Mouse (Mus musculus) gastrocnemius, postnatal 36 days (tissue): Measurements from ENCODE around the gene Ankrd63. TPM values are rescaled to one million over a fixed set of nuclear protein-coding genes. Genes with fewer than 3 reads are reported as not detected.
"Not testable (repeated sequence)": the region's sequence is repeated elsewhere in the genome, so short reads cannot be mapped to it uniquely, and the experiment has no call there.

Experiments used
- DNase-seq, 2 experiments: peaks; one replicate each; pipeline ENCODE4 v3.0.0; 2022
- intact Hi-C: fragments of 180-260 bp; cut with DNase I; formaldehyde crosslinking; loops from one replicate; pipeline ENCODE4 v1.15.1; 2025
- total RNA-seq, 2 experiments: library from RNA; stranded (reverse); gene quantifications; 2 replicates each; pipeline ENCODE4 v1.2.3; 2021

The Ankrd63 gene
- total RNA-seq, 2 experiments from 2014 or later = not detected

GRCm38 (mm10) chr2:118664975-118665516 is 38.7 kb downstream of the Ankrd63 start:
- DNase-seq = no peak
- intact Hi-C loops = no loop called here

- no peak for DNase-seq
- intact Hi-C loops = no loop called here
Measured at GRCm38 (mm10) chr2:118663804-118664766, 39.7 kb downstream of the Ankrd63 start.

GRCm38 (mm10) chr2:118662902-118663803 is 40.6 kb downstream of the Ankrd63 start, which contains the start of gene Pak6:
TSS of gene Pak6 (plus strand) at chr2:118663303.
- DNase-seq = no peak
- intact Hi-C loops = no loop called here

GRCm38 (mm10) chr2:118661891-118662290 is 41.9 kb downstream of the Ankrd63 start:
- no peak for DNase-seq
- intact Hi-C loops = no loop called here

- DNase-seq = no peak
- intact Hi-C loops = no loop called here
Measured at GRCm38 (mm10) chr2:118659998-118660452, 43.7 kb downstream of the Ankrd63 start.

- DNase-seq = no peak
- intact Hi-C loops = no loop called here
Measured at GRCm38 (mm10) chr2:118659493-118659892, 44.3 kb downstream of the Ankrd63 start.

- DNase-seq = no peak
- intact Hi-C loops = no loop called here
Measured at GRCm38 (mm10) chr2:118659077-118659476, 44.7 kb downstream of the Ankrd63 start.

- intact Hi-C loops = no loop called here
- DNase-seq = no peak
Measured at GRCm38 (mm10) chr2:118658457-118658856, 45.3 kb downstream of the Ankrd63 start.

GRCm38 (mm10) chr2:118656688-118657281 is 47.0 kb downstream of the Ankrd63 start:
- DNase-seq = no peak
- intact Hi-C loops = no loop called here

GRCm38 (mm10) chr2:118650697-118651096 is 53.1 kb downstream of the Ankrd63 start:
- DNase-seq, intact Hi-C loops: not testable (repeated sequence)

Other genes starting within 250 kb of the Ankrd63 start
- gene Srp14, start 224.3 kb downstream of the Ankrd63 start, total RNA-seq = 100 to 1,000 TPM; 122 to 131 TPM
- 1 to 10 TPM; 2.9 to 6.0 TPM for gene Bmf, start 154.3 kb downstream of the Ankrd63 start, total RNA-seq
- 1 to 10 TPM; 1.0 to 1.4 TPM for gene Bub1b, start 105.8 kb downstream of the Ankrd63 start, total RNA-seq
- under 1 TPM; 0.20 to 0.31 TPM for gene Pak6, start 40.7 kb downstream of the Ankrd63 start, total RNA-seq
- under 1 TPM; 0.26 to 0.52 TPM for gene Plcb2, start 24.5 kb upstream of the Ankrd63 start, total RNA-seq
- 1 to 10 TPM; 3.8 to 4.9 TPM for gene Inafm2, start 41.8 kb upstream of the Ankrd63 start, total RNA-seq
- 10 to 100 TPM; 13.8 to 15.4 TPM for gene Ccdc9b, start 58.7 kb upstream of the Ankrd63 start, total RNA-seq
- gene Phgr1, start 68.8 kb upstream of the Ankrd63 start, total RNA-seq = not detected
- not detected for gene Disp2, start 75.8 kb upstream of the Ankrd63 start, total RNA-seq
- 1 to 10 TPM in 1 of 2 experiments, under 1 TPM in 1; 0.94 to 1.6 TPM for gene Knstrn, start 110.0 kb upstream of the Ankrd63 start, total RNA-seq
- 100 to 1,000 TPM in 1 of 2 experiments, 10 to 100 TPM in 1; 94.6 to 149 TPM for gene Ivd, start 158.0 kb upstream of the Ankrd63 start, total RNA-seq
- 1 to 10 TPM; 3.5 to 5.5 TPM for gene Bahd1, start 196.4 kb upstream of the Ankrd63 start, total RNA-seq
- gene Chst14, start 222.5 kb upstream of the Ankrd63 start, total RNA-seq = 1 to 10 TPM; 2.6 to 2.9 TPM